Mouse (Mus musculus): ENCODE results near the gene Brca1. TPM values are rescaled to one million over a fixed set of nuclear protein-coding genes. Genes with fewer than 3 reads are reported as not detected.
A peak's percentile ranks its signal among the peaks of the same experiment; 100 is the strongest.
"Not testable (repeated sequence)": the region's sequence is repeated elsewhere in the genome, so short reads cannot be mapped to it uniquely, and the experiment has no call there.

The Brca1 gene
- polyA plus RNA-seq (2016; fragmentation: Nextera tagmentation; extraction: Ambion mirVana): 10.4 and 13.3 TPM in 2 replicates

GRCm38 (mm10) chr11:101551751-101552475, at the start of gene Brca1, which contains the start of gene Nbr1:
Gene Brca1, minus strand, starts transcription at chr11:101551955.
Gene Nbr1, plus strand, starts transcription at chr11:101552149.
- H3K9ac ChIP-seq: peak within 1 kb of the TSS; percentile 91
- peak; percentile 84 for ATAC-seq (ENCODE audit: insufficient number of reproducible peaks, low FRiP score)
- no peaks in the 10 kb centered on the region for H3K9me3 ChIP-seq (replicated peaks)
- peaks cover 30% of the 10 kb centered on the region for H3K36me3 ChIP-seq
- WGBS: under 1% methylated on average over 43 of the region's 43 CpGs
- peak within 1 kb of the TSS; percentile 94 for H3K4me3 ChIP-seq
- peak within 1 kb of the TSS; percentile 89 for H3K4me2 ChIP-seq
- no peaks in the 10 kb centered on the region for H3K27me3 ChIP-seq (replicated peaks)
- H3K27ac ChIP-seq (ENCODE audit: poor library complexity, severe bottlenecking): peak within 1 kb of the TSS; percentile 94
- peaks cover 18% of the 10 kb centered on the region for H3K4me1 ChIP-seq (replicated peaks)

GRCm38 (mm10) chr11:101599156-101599555, 47.4 kb upstream of the Brca1 start, which contains the start of gene Gm11634:
Gene Gm11634, minus strand, starts transcription at chr11:101599256.
- H3K4me2 ChIP-seq: no peak within 1 kb of the TSS
- H3K9me3 ChIP-seq (replicated peaks): no peaks in the 10 kb centered on the region
- no peak within 1 kb of the TSS for H3K9ac ChIP-seq
- H3K27me3 ChIP-seq (replicated peaks): peaks cover 8% of the 10 kb centered on the region; the same call in 1 of the 2 replicates
- no peak within 1 kb of the TSS for H3K27ac ChIP-seq (ENCODE audit: poor library complexity, severe bottlenecking)
- H3K36me3 ChIP-seq: no peaks in the 10 kb centered on the region
- ATAC-seq (ENCODE audit: insufficient number of reproducible peaks, low FRiP score): no peak
- no peaks in the 10 kb centered on the region for H3K4me1 ChIP-seq (replicated peaks)
- H3K4me3 ChIP-seq: no peak within 1 kb of the TSS
- 67% methylated on average over 6 of the region's 6 CpGs for WGBS

- Histone ChIP-seq H3K27me3 (replicated peaks) (no peaks in the 10 kb centered on the region), H3K36me3 (peaks cover 19% of the 10 kb centered on the region; the same call in 1 of the 2 replicates), H3K4me2 (no peak overlapping the region), H3K9me3 (replicated peaks) (no peaks in the 10 kb centered on the region), H3K4me1 (replicated peaks) (no peaks in the 10 kb centered on the region), H3K27ac (ENCODE audit: poor library complexity, severe bottlenecking) (no peak overlapping the region), H3K9ac (no peak overlapping the region), H3K4me3 (no peak overlapping the region)
- no peak for ATAC-seq (ENCODE audit: insufficient number of reproducible peaks, low FRiP score)
- WGBS: 69% methylated on average over 12 of the region's 12 CpGs
Measured at GRCm38 (mm10) chr11:101589989-101590624, 38.4 kb upstream of the Brca1 start.

GRCm38 (mm10) chr11:101589444-101589843, 37.7 kb upstream of the Brca1 start:
- H3K9ac ChIP-seq: no peak overlapping the region
- no peak overlapping the region for H3K27ac ChIP-seq (ENCODE audit: poor library complexity, severe bottlenecking)
- no peaks in the 10 kb centered on the region for H3K4me1 ChIP-seq (replicated peaks)
- H3K9me3 ChIP-seq (replicated peaks): no peaks in the 10 kb centered on the region
- no peak overlapping the region for H3K4me2 ChIP-seq
- 30% methylated on average over 5 of the region's 5 CpGs for WGBS
- no peaks in the 10 kb centered on the region for H3K27me3 ChIP-seq (replicated peaks)
- H3K36me3 ChIP-seq: peaks cover 19% of the 10 kb centered on the region; the same call in 1 of the 2 replicates
- ATAC-seq (ENCODE audit: insufficient number of reproducible peaks, low FRiP score): no peak
- no peak overlapping the region for H3K4me3 ChIP-seq

- Histone ChIP-seq H3K27me3 (replicated peaks) (no peaks in the 10 kb centered on the region), H3K4me1 (replicated peaks) (no peaks in the 10 kb centered on the region), H3K27ac (ENCODE audit: poor library complexity, severe bottlenecking) (no peak overlapping the region), H3K9me3 (replicated peaks) (no peaks in the 10 kb centered on the region), H3K36me3 (peaks cover 19% of the 10 kb centered on the region; the same call in 1 of the 2 replicates), H3K4me3 (no peak overlapping the region), H3K4me2 (no peak overlapping the region), H3K9ac (no peak overlapping the region)
- no peak for ATAC-seq (ENCODE audit: insufficient number of reproducible peaks, low FRiP score)
- WGBS: 86% methylated on average over 7 of the region's 7 CpGs
Measured at GRCm38 (mm10) chr11:101588868-101589267, 37.1 kb upstream of the Brca1 start.

- Histone ChIP-seq H3K27ac (ENCODE audit: poor library complexity, severe bottlenecking) (no peak overlapping the region), H3K9me3 (replicated peaks) (no peaks in the 10 kb centered on the region), H3K36me3 (peaks cover 19% of the 10 kb centered on the region; the same call in 1 of the 2 replicates), H3K4me3 (no peak overlapping the region), H3K4me1 (replicated peaks) (no peaks in the 10 kb centered on the region), H3K9ac (no peak overlapping the region), H3K4me2 (no peak overlapping the region), H3K27me3 (replicated peaks) (no peaks in the 10 kb centered on the region)
- WGBS: 93% methylated on average over 10 of the region's 10 CpGs
- no peak for ATAC-seq (ENCODE audit: insufficient number of reproducible peaks, low FRiP score)
Measured at GRCm38 (mm10) chr11:101587676-101588075, 35.9 kb upstream of the Brca1 start.

- H3K36me3 ChIP-seq: peaks cover 15% of the 10 kb centered on the region; the same call in 1 of the 2 replicates
- H3K9me3 ChIP-seq (replicated peaks): no peaks in the 10 kb centered on the region
- H3K4me2 ChIP-seq: no peak overlapping the region
- no peak overlapping the region for H3K27ac ChIP-seq (ENCODE audit: poor library complexity, severe bottlenecking)
- WGBS: 59% methylated on average over 4 of the region's 4 CpGs
- no peak overlapping the region for H3K9ac ChIP-seq
- no peaks in the 10 kb centered on the region for H3K27me3 ChIP-seq (replicated peaks)
- ATAC-seq (ENCODE audit: insufficient number of reproducible peaks, low FRiP score): no peak
- H3K4me3 ChIP-seq: no peak overlapping the region
- peaks cover 4% of the 10 kb centered on the region for H3K4me1 ChIP-seq (replicated peaks)
Measured at GRCm38 (mm10) chr11:101585805-101586204, 34.0 kb upstream of the Brca1 start.

- H3K4me1 ChIP-seq (replicated peaks); H3K4me3 ChIP-seq; H3K27me3 ChIP-seq (replicated peaks); H3K27ac ChIP-seq (ENCODE audit: poor library complexity, severe bottlenecking); H3K4me2 ChIP-seq; ATAC-seq (ENCODE audit: insufficient number of reproducible peaks, low FRiP score); H3K9me3 ChIP-seq (replicated peaks); H3K9ac ChIP-seq: not testable (repeated sequence)
- 97% methylated on average over 1 of the region's 1 CpGs for WGBS
- peaks cover 23% of the 10 kb centered on the region for H3K36me3 ChIP-seq
Measured at GRCm38 (mm10) chr11:101585031-101585430, 33.3 kb upstream of the Brca1 start.

- Histone ChIP-seq H3K27me3 (replicated peaks) (no peaks in the 10 kb centered on the region), H3K36me3 (peaks cover 40% of the 10 kb centered on the region), H3K27ac (ENCODE audit: poor library complexity, severe bottlenecking) (no peak overlapping the region), H3K4me3 (no peak overlapping the region), H3K4me2 (no peak overlapping the region), H3K9ac (no peak overlapping the region), H3K4me1 (replicated peaks) (peaks cover 4% of the 10 kb centered on the region), H3K9me3 (replicated peaks) (no peaks in the 10 kb centered on the region)
- ATAC-seq (ENCODE audit: insufficient number of reproducible peaks, low FRiP score): no peak
- 80% methylated on average over 2 of the region's 2 CpGs for WGBS
Measured at GRCm38 (mm10) chr11:101583205-101583604, 31.4 kb upstream of the Brca1 start.

- H3K9me3 ChIP-seq (replicated peaks): no peaks in the 10 kb centered on the region
- peak within 1 kb of the TSS; percentile 67 for H3K4me2 ChIP-seq
- peak within 1 kb of the TSS; percentile 51 for H3K4me3 ChIP-seq
- H3K4me1 ChIP-seq (replicated peaks): peaks cover 4% of the 10 kb centered on the region
- peaks cover 48% of the 10 kb centered on the region for H3K36me3 ChIP-seq
- H3K27me3 ChIP-seq (replicated peaks): no peaks in the 10 kb centered on the region
- H3K27ac ChIP-seq (ENCODE audit: poor library complexity, severe bottlenecking): no peak within 1 kb of the TSS
- peak; percentile 75; the same call in 1 of the 2 replicates for ATAC-seq (ENCODE audit: insufficient number of reproducible peaks, low FRiP score)
- H3K9ac ChIP-seq: peak within 1 kb of the TSS; percentile 66
- 19% methylated on average over 30 of the region's 31 CpGs for WGBS
Measured at GRCm38 (mm10) chr11:101582054-101583035, 30.6 kb upstream of the Brca1 start, which contains the start of gene Tmem106a. Gene Tmem106a, plus strand, starts transcription at chr11:101582242.
